Mouse (Mus musculus): ENCODE measurements around the gene Spout1. TPM values are rescaled to one million over a fixed set of nuclear protein-coding genes. Genes with fewer than 3 reads are reported as not detected.

Spout1 gene
- polyA plus RNA-seq (2015; fragmentation: Nextera tagmentation; extraction: Ambion mirVana): 59.9 and 62.9 TPM in 2 replicates

DNA sequence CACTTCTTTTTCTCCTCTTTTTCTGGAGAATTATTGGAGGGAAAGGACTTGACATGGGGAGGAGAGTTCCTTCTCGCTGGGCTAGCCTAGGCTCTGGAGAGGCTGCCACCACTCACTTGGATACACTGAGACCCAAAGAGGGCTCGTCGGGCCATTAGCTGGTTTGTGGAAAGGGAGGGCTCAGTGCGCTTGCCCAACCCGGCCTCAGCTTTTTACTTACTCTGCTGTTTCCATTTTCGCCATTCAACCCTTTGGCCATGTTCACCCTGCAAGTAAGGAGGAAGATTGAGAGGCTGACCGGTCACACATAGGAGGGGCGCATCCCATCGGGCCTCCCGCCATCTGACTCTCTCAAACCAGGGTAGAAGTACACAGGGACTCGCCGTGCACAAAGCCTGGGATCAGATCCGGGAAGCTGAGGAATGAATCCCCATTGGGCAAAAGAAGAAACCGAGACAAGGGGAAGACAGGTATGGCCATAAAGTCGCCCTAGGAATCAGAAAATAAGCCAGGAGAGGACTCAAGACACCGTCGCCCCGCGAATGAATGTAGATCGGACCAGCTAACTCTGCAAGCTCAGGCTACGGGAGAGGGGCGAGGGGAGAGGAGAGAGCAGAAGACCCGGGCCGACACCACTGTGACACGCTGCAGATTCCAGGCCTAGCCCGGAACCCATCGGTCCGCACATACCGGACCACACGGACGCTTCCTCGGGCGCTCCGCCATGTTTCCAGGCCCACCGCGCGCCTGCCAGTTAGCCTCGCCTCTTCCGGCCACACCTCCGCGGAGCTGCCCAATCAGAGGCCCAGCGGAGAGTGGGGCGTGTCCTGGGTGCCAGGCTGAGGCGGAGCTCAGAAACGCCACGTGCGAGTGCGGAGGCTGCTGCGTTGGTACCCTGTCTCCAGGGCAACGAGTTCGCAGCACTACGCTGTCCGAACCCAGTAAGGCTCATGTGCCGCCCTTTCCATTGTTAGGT is at the start of gene Spout1:
Gene Spout1 (minus strand): TSS at position 760 of the 976 bp plus-strand sequence.
- Histone ChIP-seq H3K9me3 (no peaks in the 10 kb centered on the region), H3K9ac (peak within 1 kb of the TSS; percentile 62), H3K36me3 (peaks cover 34% of the 10 kb centered on the region), H3K27me3 (replicated peaks) (no peaks in the 10 kb centered on the region), H3K4me3 (replicated peaks) (peak within 1 kb of the TSS; percentile 56), H3K4me2 (replicated peaks) (peak within 1 kb of the TSS; percentile 79), H3K27ac (no peak within 1 kb of the TSS), H3K4me1 (replicated peaks) (peaks cover 9% of the 10 kb centered on the region)
- whole genome bisulfite sequencing: 2% methylated on average over 54 of the region's 54 CpGs
- ATAC-seq: peak; percentile 98

DNA sequence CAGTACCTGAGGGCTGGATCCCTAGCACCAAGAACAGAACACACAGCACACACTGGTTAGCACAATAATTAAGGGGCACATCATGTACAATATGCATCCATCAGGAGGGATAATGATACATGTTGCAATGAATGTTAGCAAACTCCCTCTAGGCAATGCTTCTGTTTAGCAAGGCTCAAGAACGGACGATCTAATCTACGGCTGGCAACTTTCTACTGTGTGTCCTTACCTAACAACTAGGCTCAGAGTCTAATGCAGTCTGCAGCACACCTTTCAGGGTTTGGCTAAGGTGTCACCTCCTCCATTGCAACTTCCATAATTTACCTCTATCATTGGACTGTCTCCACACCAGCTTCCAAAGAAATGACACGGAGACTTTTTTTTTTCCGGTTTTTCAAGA is 38.0 kb upstream of the Spout1 start:
- Histone ChIP-seq H3K36me3 (no peaks in the 10 kb centered on the region), H3K4me2 (replicated peaks) (no peak overlapping the region), H3K4me1 (replicated peaks) (no peaks in the 10 kb centered on the region), H3K9me3 (no peaks in the 10 kb centered on the region), H3K27me3 (replicated peaks) (no peaks in the 10 kb centered on the region), H3K4me3 (replicated peaks) (no peak overlapping the region), H3K27ac (no peak overlapping the region), H3K9ac (no peak overlapping the region)
- ATAC-seq: no peak
- WGBS: 97% methylated on average over 5 of the region's 5 CpGs

DNA sequence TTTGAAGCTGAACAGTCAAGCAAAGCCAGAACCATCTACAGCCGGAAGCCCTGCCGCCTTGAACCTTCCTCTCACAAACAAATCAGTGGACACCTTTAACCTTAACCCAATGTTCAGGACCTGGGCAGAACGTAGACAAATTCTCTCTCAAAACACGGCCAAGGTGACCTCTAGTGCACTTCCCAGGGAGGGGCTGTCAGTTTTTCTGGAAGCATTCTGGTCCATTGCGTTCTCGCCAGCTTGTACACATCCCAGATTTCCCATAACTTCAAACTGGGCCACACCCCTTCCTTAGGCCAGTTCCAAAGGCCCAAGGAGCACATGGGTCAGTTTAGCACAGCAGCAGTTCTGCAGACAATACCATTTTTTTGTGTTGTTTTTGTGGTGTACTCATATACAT is 37.2 kb upstream of the Spout1 start:
- Histone ChIP-seq H3K27ac (no peak overlapping the region), H3K9ac (no peak overlapping the region), H3K27me3 (replicated peaks) (no peaks in the 10 kb centered on the region), H3K4me2 (replicated peaks) (no peak overlapping the region), H3K4me3 (replicated peaks) (no peak overlapping the region), H3K4me1 (replicated peaks) (no peaks in the 10 kb centered on the region), H3K9me3 (no peaks in the 10 kb centered on the region), H3K36me3 (no peaks in the 10 kb centered on the region)
- ATAC-seq: no peak
- WGBS: 46% methylated on average over 6 of the region's 6 CpGs

DNA sequence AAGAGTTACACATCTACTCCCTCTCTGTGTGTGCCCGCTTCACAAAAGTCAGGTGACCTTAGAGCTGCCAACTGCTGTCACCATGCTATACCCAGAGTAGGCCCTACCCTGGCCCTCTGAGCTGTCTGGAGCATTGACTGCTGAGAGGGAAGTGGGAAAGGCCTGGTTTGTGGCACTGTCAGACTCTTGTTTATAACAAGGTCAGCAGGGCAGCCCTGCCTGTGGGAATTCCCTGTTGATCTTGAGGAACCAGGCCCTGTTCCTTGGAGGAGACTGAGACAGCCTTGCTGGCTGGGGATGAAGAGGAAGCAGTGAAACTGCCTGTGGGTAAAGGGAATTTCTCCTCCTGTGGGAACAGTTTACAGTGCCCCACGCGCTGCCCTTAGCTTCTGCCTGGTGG is 36.5 kb upstream of the Spout1 start:
- ATAC-seq: no peak
- Histone ChIP-seq H3K27me3 (replicated peaks) (no peaks in the 10 kb centered on the region), H3K27ac (no peak overlapping the region), H3K4me1 (replicated peaks) (no peaks in the 10 kb centered on the region), H3K9me3 (no peaks in the 10 kb centered on the region), H3K4me3 (replicated peaks) (no peak overlapping the region), H3K36me3 (no peaks in the 10 kb centered on the region), H3K4me2 (replicated peaks) (no peak overlapping the region), H3K9ac (no peak overlapping the region)
- 56% methylated on average over 3 of the region's 3 CpGs for WGBS

DNA sequence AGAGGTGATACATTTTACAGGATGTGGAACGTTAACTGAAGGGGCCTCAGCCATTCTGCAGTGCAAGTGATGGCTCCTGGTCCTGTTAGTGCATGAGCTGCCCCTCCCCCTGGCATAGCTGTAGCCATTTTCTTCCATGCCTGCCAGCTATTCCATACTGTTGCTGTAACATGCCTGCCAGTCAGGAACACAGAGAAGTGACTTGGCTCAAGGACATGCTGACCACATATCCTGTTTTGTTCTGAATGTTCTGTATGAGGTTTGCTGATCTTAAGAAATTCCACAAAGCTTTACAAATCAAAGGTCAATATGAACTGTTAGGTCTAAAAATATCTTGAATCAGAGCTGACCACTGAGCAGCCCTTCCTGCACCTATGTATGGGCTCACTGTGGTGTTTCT is 34.7 kb upstream of the Spout1 start:
- Histone ChIP-seq H3K4me1 (replicated peaks) (no peaks in the 10 kb centered on the region), H3K4me3 (replicated peaks) (no peak overlapping the region), H3K36me3 (no peaks in the 10 kb centered on the region), H3K9me3 (no peaks in the 10 kb centered on the region), H3K27me3 (replicated peaks) (no peaks in the 10 kb centered on the region), H3K4me2 (replicated peaks) (no peak overlapping the region), H3K27ac (no peak overlapping the region), H3K9ac (no peak overlapping the region)
- WGBS: 63% methylated on average over 1 of the region's 1 CpGs
- no peak for ATAC-seq

DNA sequence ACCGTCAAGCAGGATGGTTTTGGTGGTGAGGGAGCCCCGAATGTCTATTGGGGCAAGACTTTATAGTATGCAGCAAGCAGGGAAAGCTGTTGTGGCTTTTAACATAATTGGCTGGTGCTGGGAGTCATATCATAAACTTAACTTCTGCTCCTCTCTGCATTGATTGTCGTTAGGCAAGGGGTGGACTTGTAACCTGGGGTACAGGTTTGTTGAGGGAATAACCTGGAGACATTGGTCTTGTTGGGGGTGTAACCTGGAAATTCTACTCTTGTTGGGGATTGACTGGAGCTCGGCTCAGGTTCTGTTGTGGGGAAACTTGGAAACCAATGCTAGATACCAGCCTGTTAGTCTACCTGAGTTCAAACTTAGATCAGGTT is 33.9 kb upstream of the Spout1 start:
- no peak overlapping the region for H3K27ac ChIP-seq
- WGBS: 73% methylated on average over 4 of the region's 4 CpGs
- H3K9ac ChIP-seq: no peak overlapping the region
- no peak overlapping the region for H3K4me2 ChIP-seq (replicated peaks)
- H3K27me3 ChIP-seq (replicated peaks): no peaks in the 10 kb centered on the region
- no peak for ATAC-seq
- H3K9me3 ChIP-seq: no peaks in the 10 kb centered on the region
- no peaks in the 10 kb centered on the region for H3K36me3 ChIP-seq
- no peak overlapping the region for H3K4me3 ChIP-seq (replicated peaks)
- H3K4me1 ChIP-seq (replicated peaks): no peaks in the 10 kb centered on the region

DNA sequence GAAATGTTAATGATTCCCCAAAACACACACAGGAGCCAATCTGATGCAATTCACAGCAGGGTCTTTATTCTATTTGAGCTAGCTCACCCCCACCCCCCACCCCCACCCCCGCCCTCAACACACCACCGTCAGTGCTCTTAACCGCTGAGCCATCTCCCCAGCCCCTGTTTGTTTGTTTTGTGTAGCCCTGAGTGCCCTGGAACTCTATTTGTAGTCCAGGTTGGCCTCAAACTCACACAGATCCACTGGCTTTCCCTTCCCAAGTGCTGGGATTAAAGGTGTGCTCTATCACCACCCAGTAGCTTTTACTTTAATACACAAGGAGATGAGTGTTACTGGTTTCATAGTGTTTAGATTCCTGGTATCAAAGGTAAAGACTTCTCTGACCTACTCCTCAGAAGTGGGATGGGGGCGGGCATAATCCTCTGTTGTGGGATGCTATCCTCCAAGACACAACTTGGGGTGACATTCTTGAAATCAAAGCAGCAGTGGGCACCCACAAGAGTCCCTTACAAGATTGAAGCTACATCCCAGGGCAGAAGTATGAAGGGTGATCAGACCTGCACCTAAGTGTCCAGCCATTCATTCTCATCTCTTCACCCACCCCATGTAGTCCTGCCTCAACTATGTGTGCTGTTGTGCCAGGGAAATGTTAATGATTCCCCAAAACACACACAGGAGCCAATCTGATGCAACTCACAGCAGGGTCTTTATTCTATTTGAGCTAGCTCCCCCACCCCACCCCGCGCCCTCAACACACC is 33.3 kb upstream of the Spout1 start:
- ATAC-seq: no peak
- Histone ChIP-seq H3K9me3 (no peaks in the 10 kb centered on the region), H3K9ac (no peak overlapping the region), H3K27ac (no peak overlapping the region), H3K4me2 (replicated peaks) (no peak overlapping the region), H3K4me3 (replicated peaks) (no peak overlapping the region), H3K4me1 (replicated peaks) (peaks cover under 1% of the 10 kb centered on the region; the same call in 1 of the 2 replicates), H3K27me3 (replicated peaks) (no peaks in the 10 kb centered on the region), H3K36me3 (no peaks in the 10 kb centered on the region)
- 69% methylated on average over 6 of the region's 6 CpGs for WGBS

DNA sequence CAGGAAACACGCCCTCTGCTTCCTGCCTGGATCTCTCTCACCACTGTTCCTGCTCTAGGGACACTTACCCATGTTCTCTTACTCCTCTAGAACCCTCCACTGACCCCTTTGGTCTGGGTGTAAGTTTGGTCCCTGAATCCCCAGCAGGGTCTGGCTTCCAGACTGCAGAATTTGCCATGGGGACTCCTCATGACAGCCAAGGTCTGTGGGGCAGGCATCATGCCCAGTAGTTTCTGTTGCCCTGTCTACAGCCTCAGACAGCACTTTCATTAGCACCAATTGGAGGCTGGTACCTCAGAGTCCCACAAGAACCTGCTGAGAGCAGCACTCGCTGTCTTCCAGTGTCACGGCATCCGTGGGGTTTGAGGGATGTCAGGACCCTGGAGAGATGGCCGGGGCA is 29.6 kb upstream of the Spout1 start:
- Histone ChIP-seq H3K4me3 (replicated peaks) (no peak overlapping the region), H3K36me3 (no peaks in the 10 kb centered on the region), H3K27ac (no peak overlapping the region), H3K9me3 (no peaks in the 10 kb centered on the region), H3K4me2 (replicated peaks) (no peak overlapping the region), H3K4me1 (replicated peaks) (peaks cover 11% of the 10 kb centered on the region; the same call in 1 of the 2 replicates), H3K9ac (no peak overlapping the region), H3K27me3 (replicated peaks) (no peaks in the 10 kb centered on the region)
- ATAC-seq: no peak
- WGBS: 80% methylated on average over 5 of the region's 5 CpGs

DNA sequence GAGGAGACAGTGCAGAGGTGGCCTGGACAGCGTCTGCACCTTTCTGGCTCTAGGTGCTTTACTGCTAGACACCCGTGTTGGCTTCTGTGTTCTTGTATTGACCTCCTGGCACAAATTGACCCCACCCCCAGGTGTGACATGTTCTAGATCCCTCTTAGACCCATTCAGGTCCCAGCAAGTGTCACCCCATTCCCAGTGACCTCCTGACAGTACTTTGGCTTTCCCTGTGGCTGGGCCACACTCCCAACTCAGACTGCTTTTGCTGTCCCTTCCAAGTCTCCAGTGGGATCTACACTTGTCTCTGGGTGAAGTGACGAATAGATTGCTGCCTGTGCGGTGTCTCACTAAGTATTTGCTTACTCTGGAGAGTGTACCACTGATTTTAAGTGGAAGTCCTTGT is 29.1 kb upstream of the Spout1 start:
- WGBS: 71% methylated on average over 4 of the region's 4 CpGs
- ATAC-seq: no peak
- no peaks in the 10 kb centered on the region for H3K9me3 ChIP-seq
- no peak overlapping the region for H3K9ac ChIP-seq
- no peaks in the 10 kb centered on the region for H3K27me3 ChIP-seq (replicated peaks)
- H3K36me3 ChIP-seq: no peaks in the 10 kb centered on the region
- H3K4me1 ChIP-seq (replicated peaks): peaks cover 11% of the 10 kb centered on the region; the same call in 1 of the 2 replicates
- no peak overlapping the region for H3K27ac ChIP-seq
- H3K4me3 ChIP-seq (replicated peaks): no peak overlapping the region
- H3K4me2 ChIP-seq (replicated peaks): no peak overlapping the region

DNA sequence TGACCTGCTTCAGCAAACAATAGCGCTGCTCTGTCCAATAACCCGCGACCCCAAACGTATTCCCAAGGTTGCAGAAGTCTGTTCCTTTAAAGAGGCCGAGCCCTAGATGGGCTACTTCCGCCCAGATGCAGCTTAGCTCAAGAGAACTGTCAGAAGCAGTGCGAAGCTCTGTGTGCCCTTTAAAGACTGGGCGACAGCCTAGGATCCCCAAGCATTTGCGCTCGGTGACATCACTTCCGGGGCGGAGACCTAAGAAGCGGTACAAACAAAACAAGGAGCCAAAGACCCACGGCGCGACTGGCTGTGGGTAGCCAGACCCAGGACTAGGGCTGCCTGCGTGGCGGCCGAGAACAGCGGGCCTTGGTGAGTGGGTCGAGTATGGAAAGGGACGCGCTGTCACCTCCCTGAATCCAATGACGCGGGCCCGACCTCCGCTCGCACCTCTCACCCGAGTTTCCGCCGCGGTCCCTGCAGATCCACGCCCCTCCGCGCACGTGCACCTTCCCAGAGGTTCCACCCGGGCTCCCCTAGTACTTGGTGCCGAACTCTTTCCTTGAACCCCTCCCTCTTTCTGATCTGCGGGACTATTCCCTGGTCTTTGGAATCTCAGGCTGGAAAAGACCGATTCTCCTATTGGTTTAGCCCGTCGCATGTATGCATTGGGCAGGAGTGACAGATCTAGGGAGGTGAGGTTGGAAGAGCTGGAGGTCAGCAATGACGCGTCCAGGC is 27.5 kb upstream of the Spout1 start, which contains the start of gene Kyat1:
Gene Kyat1 (minus strand): TSS at position 219 of the 729 bp plus-strand sequence.
- no peaks in the 10 kb centered on the region for H3K27me3 ChIP-seq (replicated peaks)
- H3K4me1 ChIP-seq (replicated peaks): peaks cover 11% of the 10 kb centered on the region; the same call in 1 of the 2 replicates
- ATAC-seq: peak; percentile 95
- peak within 1 kb of the TSS; percentile 84 for H3K4me3 ChIP-seq (replicated peaks)
- H3K36me3 ChIP-seq: no peaks in the 10 kb centered on the region
- peak within 1 kb of the TSS; percentile 69 for H3K9ac ChIP-seq
- peak within 1 kb of the TSS; percentile 88 for H3K27ac ChIP-seq
- no peaks in the 10 kb centered on the region for H3K9me3 ChIP-seq
- under 1% methylated on average over 44 of the region's 44 CpGs for WGBS
- peak within 1 kb of the TSS; percentile 83 for H3K4me2 ChIP-seq (replicated peaks)

DNA sequence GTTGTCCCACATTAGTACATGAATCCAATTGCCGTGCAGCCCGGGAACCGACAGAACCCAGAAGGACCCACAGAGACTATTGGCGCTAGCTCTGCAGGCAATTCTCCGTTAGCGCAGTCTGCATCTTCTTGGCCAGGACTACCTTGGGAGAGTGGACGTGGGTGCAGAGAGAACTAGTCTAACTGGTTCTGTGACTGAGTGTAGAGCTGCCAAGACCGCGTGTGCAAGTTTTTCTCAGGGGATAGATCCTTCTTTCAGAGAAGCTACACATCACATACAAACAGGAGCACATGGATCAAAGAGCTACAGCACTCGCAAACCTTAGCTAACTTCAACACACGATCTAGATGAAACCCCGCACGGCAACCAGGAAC is 27.0 kb upstream of the Spout1 start:
- WGBS: under 1% methylated on average over 13 of the region's 13 CpGs
- Histone ChIP-seq H3K9ac (peak overlapping the region; percentile 69), H3K4me2 (replicated peaks) (peak overlapping the region; percentile 83), H3K36me3 (no peaks in the 10 kb centered on the region), H3K4me3 (replicated peaks) (peak overlapping the region; percentile 84), H3K4me1 (replicated peaks) (peaks cover 11% of the 10 kb centered on the region; the same call in 1 of the 2 replicates), H3K9me3 (no peaks in the 10 kb centered on the region), H3K27me3 (replicated peaks) (no peaks in the 10 kb centered on the region), H3K27ac (peak overlapping the region; percentile 88)
- peak; percentile 71 for ATAC-seq

DNA sequence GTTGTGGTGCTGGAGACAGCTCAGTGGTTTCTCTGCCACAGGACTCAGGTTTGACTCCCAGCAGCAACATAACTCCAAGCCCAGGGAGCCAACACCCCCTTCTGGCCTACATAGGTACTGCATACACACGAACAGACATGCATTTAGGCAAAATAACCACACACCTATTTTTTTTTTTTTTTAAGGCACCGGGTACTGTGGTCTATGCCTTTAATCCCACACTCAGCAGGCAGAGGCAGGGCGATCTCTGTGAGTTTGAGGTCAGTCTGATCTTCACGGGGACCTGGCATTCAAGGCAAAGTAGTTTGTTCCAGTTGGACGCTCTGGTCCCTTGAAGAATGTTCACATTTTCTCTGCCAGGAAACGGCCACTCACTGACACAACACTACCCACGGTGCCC is 25.2 kb upstream of the Spout1 start:
- 72% methylated on average over 7 of the region's 7 CpGs for WGBS
- no peak for ATAC-seq

More for the DNA sequence above, 25.2 kb upstream of the Spout1 start:
- Histone ChIP-seq H3K27ac (no peak overlapping the region), H3K27me3 (replicated peaks) (no peaks in the 10 kb centered on the region), H3K36me3 (no peaks in the 10 kb centered on the region), H3K9me3 (no peaks in the 10 kb centered on the region), H3K9ac (no peak overlapping the region), H3K4me3 (replicated peaks) (no peak overlapping the region), H3K4me2 (replicated peaks) (no peak overlapping the region), H3K4me1 (replicated peaks) (peaks cover 11% of the 10 kb centered on the region; the same call in 1 of the 2 replicates)
